Mouse (Mus musculus): Measurements from ENCODE around the gene Arl14ep. TPM values are rescaled to one million over a fixed set of nuclear protein-coding genes. Genes with fewer than 3 reads are reported as not detected.

Gene Arl14ep
- polyA plus RNA-seq, 1 experiment from 2014 or later: 20.7 TPM

DNA sequence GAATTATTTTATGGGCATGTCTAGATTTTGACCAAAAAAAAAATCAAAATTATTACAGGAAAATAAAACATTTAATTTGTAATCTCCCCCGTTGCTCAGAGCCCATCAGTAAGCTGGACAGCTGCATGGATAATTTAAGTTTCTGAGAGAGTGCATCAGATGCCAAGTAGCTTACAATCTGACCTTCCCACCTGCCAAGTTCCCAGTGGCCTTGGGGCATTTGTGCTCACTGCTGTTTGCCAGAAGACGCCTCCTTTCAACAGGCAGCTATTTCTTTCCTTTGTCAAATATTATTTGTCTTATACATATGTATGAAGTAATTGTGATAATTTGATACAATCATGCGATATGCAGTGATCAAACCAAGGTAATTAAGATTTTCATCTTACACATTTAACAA, 44.3 kb downstream of the Arl14ep start:
- TF ChIP-seq CTCF (IDR thresholded peaks at IDR 0.05): no peak
- TF ChIP-seq EP300 (IDR thresholded peaks at IDR 0.05): no peak
- no peaks in the 10 kb centered on the region for H3K9me3 ChIP-seq (ENCODE audit: low read length)
- no peak overlapping the region for H3K27ac ChIP-seq (ENCODE audit: low read length)
- H3K9ac ChIP-seq (replicated peaks; ENCODE audit: low read depth): no peak overlapping the region
- no peak overlapping the region for H3K4me2 ChIP-seq (replicated peaks; ENCODE audit: low read depth, low read length)
- DNase-seq (ENCODE audit: low spot score): no peak
- no peaks in the 10 kb centered on the region for H3K4me1 ChIP-seq (ENCODE audit: insufficient read depth, low read depth, low read length)
- no peak overlapping the region for H3K4me3 ChIP-seq (ENCODE audit: low read depth, low read length)
- no peak for ATAC-seq
- no peaks in the 10 kb centered on the region for H3K27me3 ChIP-seq (replicated peaks; ENCODE audit: insufficient read depth, low read length)
- H3K36me3 ChIP-seq (ENCODE audit: insufficient read depth, low read length): no peaks in the 10 kb centered on the region
- 81% methylated on average over 3 of the region's 3 CpGs for WGBS

Other genes with a start within 250 kb of the Arl14ep start
- gene Fshb, start 85.2 kb upstream of the Arl14ep start, polyA plus RNA-seq (2015; fragmentation: Nextera tagmentation; extraction: Ambion mirVana): not detected in 2 replicates